Mouse (Mus musculus): ENCODE data around the gene Cmip. TPM values are rescaled to one million over a fixed set of nuclear protein-coding genes. Genes with fewer than 3 reads are reported as not detected.
A peak's percentile ranks its signal among the peaks of the same experiment; 100 is the strongest.

Cmip gene
- polyA plus RNA-seq, 1 experiment: 64.9 TPM

GRCm38 (mm10) chr8:117357491-117358467, 100.9 kb downstream of the Cmip start:
- TF ChIP-seq POLR2A (IDR thresholded peaks at IDR 0.05; ENCODE audit: borderline replicate concordance, insufficient read depth, low read length) (no peak), CTCF (IDR thresholded peaks at IDR 0.05; ENCODE audit: borderline replicate concordance, insufficient read depth, low read depth, low read length) (no peak)
- Histone ChIP-seq H3K4me3 (replicated peaks; ENCODE audit: insufficient read depth, low read depth, low read length) (no peak overlapping the region), H3K27ac (ENCODE audit: insufficient read depth, low read length) (no peak overlapping the region), H3K4me1 (ENCODE audit: control insufficient read depth, insufficient read depth, low read length) (peaks cover 6% of the 10 kb centered on the region), H3K27me3 (ENCODE audit: control insufficient read depth, insufficient read depth, low read length) (no peaks in the 10 kb centered on the region)
- no peak for DNase-seq
- 78% methylated on average over 16 of the region's 16 CpGs for WGBS

GRCm38 (mm10) chr8:117360172-117360930, 103.5 kb downstream of the Cmip start:
- TF ChIP-seq CTCF (IDR thresholded peaks at IDR 0.05; ENCODE audit: borderline replicate concordance, insufficient read depth, low read depth, low read length) (no peak), POLR2A (IDR thresholded peaks at IDR 0.05; ENCODE audit: borderline replicate concordance, insufficient read depth, low read length) (no peak)
- H3K27ac ChIP-seq (ENCODE audit: insufficient read depth, low read length): no peak overlapping the region
- whole genome bisulfite sequencing: 87% methylated on average over 3 of the region's 3 CpGs
- peaks cover 22% of the 10 kb centered on the region for H3K4me1 ChIP-seq (ENCODE audit: control insufficient read depth, insufficient read depth, low read length)
- no peaks in the 10 kb centered on the region for H3K27me3 ChIP-seq (ENCODE audit: control insufficient read depth, insufficient read depth, low read length)
- no peak for DNase-seq
- no peak overlapping the region for H3K4me3 ChIP-seq (replicated peaks; ENCODE audit: insufficient read depth, low read depth, low read length)

- H3K4me3 ChIP-seq (replicated peaks; ENCODE audit: insufficient read depth, low read depth, low read length): no peak overlapping the region
- H3K27me3 ChIP-seq (ENCODE audit: control insufficient read depth, insufficient read depth, low read length): no peaks in the 10 kb centered on the region
- no peak for DNase-seq
- peaks cover 22% of the 10 kb centered on the region for H3K4me1 ChIP-seq (ENCODE audit: control insufficient read depth, insufficient read depth, low read length)
- TF ChIP-seq POLR2A (IDR thresholded peaks at IDR 0.05; ENCODE audit: borderline replicate concordance, insufficient read depth, low read length): no peak
- TF ChIP-seq CTCF (IDR thresholded peaks at IDR 0.05; ENCODE audit: borderline replicate concordance, insufficient read depth, low read depth, low read length): no peak
- no peak overlapping the region for H3K27ac ChIP-seq (ENCODE audit: insufficient read depth, low read length)
- 94% methylated on average over 12 of the region's 12 CpGs for whole genome bisulfite sequencing
Observed at GRCm38 (mm10) chr8:117361595-117362437, 105.0 kb downstream of the Cmip start.

- Histone ChIP-seq H3K4me3 (replicated peaks; ENCODE audit: insufficient read depth, low read depth, low read length) (no peak overlapping the region), H3K27me3 (ENCODE audit: control insufficient read depth, insufficient read depth, low read length) (no peaks in the 10 kb centered on the region), H3K27ac (ENCODE audit: insufficient read depth, low read length) (no peak overlapping the region), H3K4me1 (ENCODE audit: control insufficient read depth, insufficient read depth, low read length) (peaks cover 25% of the 10 kb centered on the region)
- WGBS: 46% methylated on average over 2 of the region's 2 CpGs
- DNase-seq: no peak
- TF ChIP-seq POLR2A (IDR thresholded peaks at IDR 0.05; ENCODE audit: borderline replicate concordance, insufficient read depth, low read length) (no peak), CTCF (IDR thresholded peaks at IDR 0.05; ENCODE audit: borderline replicate concordance, insufficient read depth, low read depth, low read length) (no peak)
Observed at GRCm38 (mm10) chr8:117362438-117362726, 105.5 kb downstream of the Cmip start.

- 10% methylated on average over 10 of the region's 10 CpGs for WGBS
Observed at GRCm38 (mm10) chr8:117363291-117363690, 106.4 kb downstream of the Cmip start.

GRCm38 (mm10) chr8:117364374-117365160, 107.7 kb downstream of the Cmip start:
- WGBS: 93% methylated on average over 19 of the region's 19 CpGs
- TF ChIP-seq POLR2A (IDR thresholded peaks at IDR 0.05; ENCODE audit: borderline replicate concordance, insufficient read depth, low read length) (no peak), CTCF (IDR thresholded peaks at IDR 0.05; ENCODE audit: borderline replicate concordance, insufficient read depth, low read depth, low read length) (no peak)
- Histone ChIP-seq H3K27me3 (ENCODE audit: control insufficient read depth, insufficient read depth, low read length) (no peaks in the 10 kb centered on the region), H3K4me1 (ENCODE audit: control insufficient read depth, insufficient read depth, low read length) (peaks cover 21% of the 10 kb centered on the region), H3K4me3 (replicated peaks; ENCODE audit: insufficient read depth, low read depth, low read length) (no peak overlapping the region), H3K27ac (ENCODE audit: insufficient read depth, low read length) (no peak overlapping the region)
- no peak for DNase-seq

More at GRCm38 (mm10) chr8:117363291-117363690, 106.4 kb downstream of the Cmip start:
- no peak overlapping the region for H3K27ac ChIP-seq (ENCODE audit: insufficient read depth, low read length)
- H3K27me3 ChIP-seq (ENCODE audit: control insufficient read depth, insufficient read depth, low read length): no peaks in the 10 kb centered on the region
- peaks cover 21% of the 10 kb centered on the region for H3K4me1 ChIP-seq (ENCODE audit: control insufficient read depth, insufficient read depth, low read length)
- TF ChIP-seq POLR2A (IDR thresholded peaks at IDR 0.05; ENCODE audit: borderline replicate concordance, insufficient read depth, low read length) (no peak), CTCF (IDR thresholded peaks at IDR 0.05; ENCODE audit: borderline replicate concordance, insufficient read depth, low read depth, low read length) (no peak)
- H3K4me3 ChIP-seq (replicated peaks; ENCODE audit: insufficient read depth, low read depth, low read length): no peak overlapping the region
- DNase-seq: peak; percentile 83 to 90

Measured in cerebellum, adult 2 months (tissue).